29 mouse cellular contexts compared by ENCODE assay signal in genomic region chr2:32094001-32094707, GRCm38 (mm10). TPM values are rescaled to one million over a fixed set of nuclear protein-coding genes. Genes with fewer than 3 reads are reported as not detected.
DNase-seq lines count a peak whose midpoint lies in the region; ATAC-seq and TF ChIP-seq lines count a peak whose summit lies in the region.
"Had no signal": no experiment of that assay in that cellular context is flagged by ENCODE, and none has a peak within 500 bp of the region (broad histone marks: within the 10 kb centered on the region; RNA-seq: fewer than 3 reads in every experiment).

No protein-coding gene starts in this region.

- TF ChIP-seq RAD21 in MEL (IDR thresholded peaks at IDR 0.05; ENCODE audit: low read depth, low read length): no peak

- TF ChIP-seq POLR2A in MEL (IDR thresholded peaks at IDR 0.05; ENCODE audit: control insufficient read depth in 1 of 2, insufficient read depth in 1 of 2, low read depth in 1 of 2, low read length in 2 of 2, poor library complexity in 1 of 2): no peak

- 0 out of 2 replicates have a peak, but pooled peaks have one; percentile 20 for ATAC-seq in erythroblast, adult 5-6 weeks (replicated peaks; ENCODE audit: low FRiP score, poor library complexity, severe bottlenecking)
- ATAC-seq in liver, embryonic 16.5 days (ENCODE audit: low read depth): 0 out of 2 replicates have a peak, but pooled peaks have one; percentile 10
- ATAC-seq: activated CD4-positive, CD25-positive, alpha-beta regulatory T cell, adult 4 months; CD4-positive, CD25-positive, alpha-beta regulatory T cell, adult 4 months; forebrain, embryonic 13.5 days; inflammation-experienced regulatory T-cells, adult 6 months had no signal

- 56% methylated on average over 7 of the region's 7 CpGs for WGBS in liver, embryonic 16.5 days (ENCODE audit: insufficient replicate concordance)

- no peak overlapping the region for H3K4me3 ChIP-seq in layer of hippocampus, adult 2 months
- H3K4me3 ChIP-seq in MEL (ENCODE audit: control insufficient read depth in 1 of 2, insufficient read depth in 1 of 2, low read depth in 2 of 2, low read length in 2 of 2): no peak overlapping the region
- no peak overlapping the region for H3K4me3 ChIP-seq in liver, embryonic 16.5 days (ENCODE audit: low read depth, low read length)
- H3K4me3 ChIP-seq: embryonic facial prominence, embryonic 10.5 days; embryonic facial prominence, embryonic 15.5 days; forebrain, embryonic 13.5 days; hindbrain, embryonic 15.5 days; left cerebral cortex, adult 2 months; midbrain, embryonic 12.5 days; neural tube, embryonic 13.5 days had no signal

- no peaks in the 10 kb centered on the region for H3K27me3 ChIP-seq in MEL (ENCODE audit: control insufficient read depth in 1 of 2, insufficient read depth in 2 of 2, low read length in 2 of 2)
- H3K27me3 ChIP-seq in liver, embryonic 16.5 days (ENCODE audit: control insufficient read depth, insufficient read depth, low read depth, low read length): peaks cover 2% of the 10 kb centered on the region

- H3K36me3 ChIP-seq in MEL (ENCODE audit: control insufficient read depth in 1 of 2, insufficient read depth in 2 of 2, low read length in 2 of 2): peaks cover 0 to 17% of the 10 kb centered on the region in 2 experiments; a peak in 2 of 4 replicates
- no peaks in the 10 kb centered on the region for H3K36me3 ChIP-seq in liver, embryonic 16.5 days (ENCODE audit: control insufficient read depth, insufficient read depth)
- H3K36me3 ChIP-seq: embryonic facial prominence, embryonic 10.5 days; embryonic facial prominence, embryonic 15.5 days had no signal

- no peak for DNase-seq in layer of hippocampus, adult 2 months (ENCODE audit: low spot score in 2 of 2)
- DNase-seq in layer of hippocampus, adult 9-11 months: no peak
- peak; percentile 67 for DNase-seq in MEL (ENCODE audit: low read depth, low spot score)
- DNase-seq in left cerebral cortex, postnatal 36 days (ENCODE audit: low spot score in 2 of 2): no peak
- no peak for DNase-seq in adrenal gland, adult 2 months
- DNase-seq: adrenal gland, adult 8-10 months; cerebellum, adult 2 months; cerebellum, postnatal 25 days; gastrocnemius, postnatal 36 days; heart, adult 18-20 months; heart, postnatal 36 days; kidney, postnatal 14 days; left cerebral cortex, postnatal 4 days; lung, embryonic 14.5 days; lung, postnatal 14 days; thymus, postnatal 14 days had no signal

- TF ChIP-seq CTCF in layer of hippocampus, adult 2 months (conservative IDR thresholded peaks at IDR 0.05): no peak
- no peak for TF ChIP-seq CTCF in MEL (IDR thresholded peaks at IDR 0.05 in 2 of 3, conservative IDR thresholded peaks at IDR 0.05 in 1 of 3; ENCODE audit: control insufficient read depth in 1 of 3, insufficient read depth in 1 of 3, low read depth in 2 of 3, low read length in 3 of 3, poor library complexity in 1 of 3, severe bottlenecking in 1 of 3)

- H3K27ac ChIP-seq in layer of hippocampus, adult 2 months: peak overlapping the region; percentile 53
- peak overlapping the region; percentile 37 for H3K27ac ChIP-seq in MEL (ENCODE audit: control insufficient read depth, low read depth, low read length)
- no peak overlapping the region for H3K27ac ChIP-seq in liver, embryonic 16.5 days (ENCODE audit: low read length)
- H3K27ac ChIP-seq: embryonic facial prominence, embryonic 10.5 days; embryonic facial prominence, embryonic 15.5 days; forebrain, embryonic 13.5 days; hindbrain, embryonic 15.5 days; left cerebral cortex, adult 2 months; midbrain, embryonic 12.5 days; neural tube, embryonic 13.5 days had no signal

- peaks cover 5% of the 10 kb centered on the region; the same call in 1 of the 2 replicates for H3K79me2 ChIP-seq in MEL (ENCODE audit: control insufficient read depth, insufficient read depth, low read length, poor library complexity)

- TF ChIP-seq EP300 in MEL (IDR thresholded peaks at IDR 0.05; ENCODE audit: low read depth in 1 of 2, low read length in 2 of 2): 0 out of 4 replicates have a peak, but pooled peaks of 1 of the 2 experiments have one; percentile 42

- no peak overlapping the region for H3K4me2 ChIP-seq in liver, embryonic 16.5 days (ENCODE audit: low read depth, low read length)
- H3K4me2 ChIP-seq: embryonic facial prominence, embryonic 15.5 days; forebrain, embryonic 13.5 days; heart, embryonic 11.5 days; hindbrain, embryonic 15.5 days; lung, embryonic 14.5 days; midbrain, embryonic 12.5 days; neural tube, embryonic 13.5 days had no signal

- peaks cover 2 to 26% of the 10 kb centered on the region in 2 experiments for H3K4me1 ChIP-seq in MEL (ENCODE audit: control insufficient read depth in 1 of 2, insufficient read depth in 2 of 2, low read length in 2 of 2)
- peaks cover 25% of the 10 kb centered on the region for H3K4me1 ChIP-seq in liver, embryonic 16.5 days (ENCODE audit: control insufficient read depth, low read depth, low read length)

- H3K9me3 ChIP-seq in MEL (replicated peaks; ENCODE audit: insufficient read depth, low read length): no peaks in the 10 kb centered on the region
- no peaks in the 10 kb centered on the region for H3K9me3 ChIP-seq in liver, embryonic 16.5 days (replicated peaks; ENCODE audit: control insufficient read depth, low read length)
- H3K9me3 ChIP-seq: embryonic facial prominence, embryonic 10.5 days; embryonic facial prominence, embryonic 15.5 days; forebrain, embryonic 13.5 days; hindbrain, embryonic 15.5 days; midbrain, embryonic 12.5 days; neural tube, embryonic 13.5 days had no signal

- intact Hi-C loops in left cerebral cortex, postnatal 36 days (cut with DNase I): no loop called here

- peak overlapping the region; percentile 4; the same call in 1 of the 2 replicates for H3K9ac ChIP-seq in MEL (ENCODE audit: control insufficient read depth, low read depth, low read length, poor library complexity, severe bottlenecking)
- no peak overlapping the region for H3K9ac ChIP-seq in liver, embryonic 16.5 days (ENCODE audit: low read depth, low read length)
- H3K9ac ChIP-seq: embryonic facial prominence, embryonic 15.5 days; forebrain, embryonic 13.5 days; hindbrain, embryonic 15.5 days; lung, embryonic 14.5 days; midbrain, embryonic 12.5 days; neural tube, embryonic 13.5 days had no signal

TF ChIP-seq in MEL, 35 proteins besides CTCF, POLR2A, EP300 and RAD21:
- TF ChIP-seq USF1 (IDR thresholded peaks at IDR 0.05; ENCODE audit: low read depth, low read length) (0 out of 2 replicates have a peak, but pooled peaks have one; percentile 14), TBP (IDR thresholded peaks at IDR 0.05; ENCODE audit: low read depth, low read length) (0 out of 2 replicates have a peak, but pooled peaks have one; percentile 22), NELFE (IDR thresholded peaks at IDR 0.05; ENCODE audit: low read depth, low read length) (no peak), MYC (IDR thresholded peaks at IDR 0.05; ENCODE audit: low read depth, low read length) (0 out of 2 replicates have a peak, but pooled peaks have one; percentile 25), HCFC1 (IDR thresholded peaks at IDR 0.05; ENCODE audit: low read depth, low read length) (peak; percentile 35; the same call in 1 of the 2 replicates), MXI1 (IDR thresholded peaks at IDR 0.05; ENCODE audit: low read depth, low read length) (0 out of 2 replicates have a peak, but pooled peaks have one; percentile 34), ZKSCAN1 (IDR thresholded peaks at IDR 0.05; ENCODE audit: low read depth, low read length) (no peak)
TF ChIP-seq in MEL: peak in this region for 5.

RNA-seq across cellular contexts. Expression of gene Plpp7, which starts 1.2 kb away (rescaled TPM):
- total RNA-seq in layer of hippocampus, adult 2 months (2021): 10 to 100 TPM; 20.2 to 21.8 TPM
- 7.3 and 7.6 TPM in 2 replicates for total RNA-seq in MEL (2012; rRNA removed)
- 10 to 100 TPM in 1 of 2 experiments, not detected in 1; 15.1 TPM for polyA plus RNA-seq in MEL (2012; ENCODE audit: insufficient read depth in 1 of 2, insufficient read length in 2 of 2, low read depth in 1 of 2, low replicate concordance in 2 of 2, missing spikeins in 1 of 2)
- not detected in 2 replicates for total RNA-seq in erythroblast, adult 5-6 weeks (2015; ENCODE audit: low replicate concordance)
- total RNA-seq in erythroblast, adult 5-6 weeks (2017; ENCODE audit: low replicate concordance): 0.60 TPM in 1 of 2 replicates, not detected in the other
- polyA plus RNA-seq in liver, embryonic 16.5 days (2015; fragmentation: Nextera tagmentation; extraction: Ambion mirVana): 1.4 and 2.1 TPM in 2 replicates
- total RNA-seq in left cerebral cortex, postnatal 36 days (2021): 10 to 100 TPM; 27.3 to 33.7 TPM
- total RNA-seq in adrenal gland, adult 2 months (2021): 1 to 10 TPM; 4.0 to 4.2 TPM
- 35.8 and 42.0 TPM in 2 replicates for polyA plus RNA-seq in adrenal gland, adult 2 months (2012; rRNA removed)
- polyA plus RNA-seq: activated CD4-positive, CD25-positive, alpha-beta regulatory T cell, adult 4 months; CD4-positive, CD25-positive, alpha-beta regulatory T cell, adult 4 months; inflammation-experienced regulatory T-cells, adult 6 months had no signal

RNA-seq across cellular contexts. Expression of gene Fam78a, which starts 9.5 kb away (rescaled TPM):
- total RNA-seq in layer of hippocampus, adult 2 months (2021): 1 to 10 TPM; 3.6 to 6.0 TPM
- total RNA-seq in MEL (2012; rRNA removed): 10.7 and 16.0 TPM in 2 replicates
- polyA plus RNA-seq in MEL (2012; ENCODE audit: insufficient read depth in 1 of 2, insufficient read length in 2 of 2, low read depth in 1 of 2, low replicate concordance in 2 of 2, missing spikeins in 1 of 2): 10 to 100 TPM in 1 of 2 experiments, not detected in 1; 17.4 TPM
- total RNA-seq in erythroblast, adult 5-6 weeks (2015; ENCODE audit: low replicate concordance): 9.6 and 16.9 TPM in 2 replicates
- 19.7 and 23.0 TPM in 2 replicates for total RNA-seq in erythroblast, adult 5-6 weeks (2017; ENCODE audit: low replicate concordance)
- polyA plus RNA-seq in liver, embryonic 16.5 days (2015; fragmentation: Nextera tagmentation; extraction: Ambion mirVana): 6.5 and 7.0 TPM in 2 replicates
- total RNA-seq in left cerebral cortex, postnatal 36 days (2021): 1 to 10 TPM; 3.7 to 8.8 TPM
- 1 to 10 TPM; 1.5 to 4.8 TPM for total RNA-seq in adrenal gland, adult 2 months (2021)
- polyA plus RNA-seq in adrenal gland, adult 2 months (2012; rRNA removed): 2.6 and 6.5 TPM in 2 replicates

RNA-seq across cellular contexts. Expression of gene Prrc2b, which starts 56.7 kb away (rescaled TPM):
- 100 to 1,000 TPM; 288 to 305 TPM for total RNA-seq in layer of hippocampus, adult 2 months (2021)
- total RNA-seq in MEL (2012; rRNA removed): 14.8 and 18.4 TPM in 2 replicates
- polyA plus RNA-seq in MEL (2012; ENCODE audit: insufficient read depth in 1 of 2, insufficient read length in 2 of 2, low read depth in 1 of 2, low replicate concordance in 2 of 2, missing spikeins in 1 of 2): 10 to 100 TPM; 42.2 to 42.9 TPM
- total RNA-seq in erythroblast, adult 5-6 weeks (2015; ENCODE audit: low replicate concordance): 12.3 and 13.0 TPM in 2 replicates
- total RNA-seq in erythroblast, adult 5-6 weeks (2017; ENCODE audit: low replicate concordance): 10.8 and 13.7 TPM in 2 replicates
- polyA plus RNA-seq in liver, embryonic 16.5 days (2015; fragmentation: Nextera tagmentation; extraction: Ambion mirVana): 4.5 and 4.7 TPM in 2 replicates
- total RNA-seq in left cerebral cortex, postnatal 36 days (2021): 100 to 1,000 TPM; 257 to 259 TPM
- total RNA-seq in adrenal gland, adult 2 months (2021): 100 to 1,000 TPM in 1 of 2 experiments, 10 to 100 TPM in 1; 93.5 to 104 TPM
- polyA plus RNA-seq in adrenal gland, adult 2 months (2012; rRNA removed): 70.0 and 82.7 TPM in 2 replicates
